Mouse (Mus musculus) neural tube, embryonic 12.5 days (tissue): ENCODE data around the gene Itgad. TPM values are rescaled to one million over a fixed set of nuclear protein-coding genes. Genes with fewer than 3 reads are reported as not detected.

Source experiments
- ATAC-seq: fragments of 200-750 bp; cut with Nextera tagmentation; 2 replicates; pipeline ENCODE4 v1.8.0; 2017; ENCODE audit warnings: low read depth, mild to moderate bottlenecking, moderate TSS enrichment, moderate library complexity; ENCODE audit not compliant: low FRiP score
- H3K27ac ChIP-seq: fragments of 300-500 bp; sonication (generic); 2 replicates; pipeline ENCODE4 v1.5.1; 2016
- H3K27me3 ChIP-seq: fragments of 300-500 bp; sonication (generic); replicated peaks from 2 replicates; pipeline ENCODE4 v1.6.1; 2016; ENCODE audit warnings: mild to moderate bottlenecking
- H3K36me3 ChIP-seq: fragments of 300-500 bp; sonication (generic); 2 replicates; pipeline ENCODE4 v1.6.1; 2016; ENCODE audit warnings: mild to moderate bottlenecking
- H3K4me1 ChIP-seq: fragments of 300-500 bp; sonication (generic); 2 replicates; pipeline ENCODE4 v1.6.1; 2016
- H3K4me2 ChIP-seq: fragments of 300-500 bp; sonication (generic); replicated peaks from 2 replicates; pipeline ENCODE4 v1.6.1; 2016; ENCODE audit warnings: mild to moderate bottlenecking
- H3K4me3 ChIP-seq: fragments of 300-500 bp; sonication (generic); 2 replicates; pipeline ENCODE4 v1.5.1; 2016
- H3K9ac ChIP-seq: fragments of 300-500 bp; sonication (generic); 2 replicates; pipeline ENCODE4 v1.6.1; 2016; ENCODE audit warnings: mild to moderate bottlenecking
- H3K9me3 ChIP-seq: fragments of 300-500 bp; sonication (generic); 2 replicates; pipeline ENCODE4 v1.6.1; 2016; ENCODE audit warnings: mild to moderate bottlenecking
- WGBS: fragments of 180-500 bp; shearing (Covaris S2); methylation state at CpG from one replicate; pipeline ENCODE4 v1.1.7; 2016; 5-methylcytosine and 5-hydroxymethylcytosine counted together
- polyA plus RNA-seq: library from polyadenylated mRNA; unstranded; fragments of >200 nt; fragmentation: Nextera tagmentation; extraction: Ambion mirVana; gene quantifications from 2 replicates; pipeline ENCODE4 v1.2.1, GENCODE M21; 2016

Itgad gene
- polyA plus RNA-seq, 1 experiment from 2014 or later = not detected

GRCm38 (mm10) chr7:128201607-128202006, 47.4 kb downstream of the Itgad start:
- 91% methylated on average over 9 of the region's 9 CpGs for WGBS

DNA sequence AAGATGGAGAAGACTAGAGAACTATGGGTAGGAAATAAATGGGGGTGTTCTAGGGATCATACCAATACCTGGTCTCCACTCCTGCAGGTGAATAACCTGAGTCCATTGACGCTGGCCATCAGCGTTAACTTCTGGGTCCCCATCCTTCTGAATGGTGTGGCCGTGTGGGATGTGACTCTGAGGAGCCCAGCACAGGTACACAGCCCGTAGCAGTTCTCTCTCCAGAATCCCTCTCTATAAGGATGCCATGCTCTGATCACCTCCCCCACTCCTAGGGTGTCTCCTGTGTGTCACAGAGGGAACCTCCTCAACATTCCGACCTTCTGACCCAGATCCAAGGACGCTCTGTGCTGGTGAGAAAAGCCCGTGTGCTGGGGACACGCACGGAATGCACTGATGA, 48.9 kb downstream of the Itgad start:
- 84% methylated on average over 9 of the region's 9 CpGs for WGBS
- ATAC-seq = no peak
- no peak overlapping the region for H3K4me2 ChIP-seq
- H3K9me3 ChIP-seq = no peaks in the 10 kb centered on the region
- H3K4me3 ChIP-seq = no peak overlapping the region
- H3K36me3 ChIP-seq = no peaks in the 10 kb centered on the region
- H3K27me3 ChIP-seq = no peaks in the 10 kb centered on the region
- no peaks in the 10 kb centered on the region for H3K4me1 ChIP-seq
- H3K27ac ChIP-seq = no peak overlapping the region
- H3K9ac ChIP-seq = no peak overlapping the region

More at GRCm38 (mm10) chr7:128201607-128202006, 47.4 kb downstream of the Itgad start:
- Histone ChIP-seq H3K9ac (no peak overlapping the region), H3K36me3 (no peaks in the 10 kb centered on the region), H3K4me3 (no peak overlapping the region), H3K27me3 (no peaks in the 10 kb centered on the region), H3K27ac (no peak overlapping the region), H3K4me1 (no peaks in the 10 kb centered on the region), H3K9me3 (no peaks in the 10 kb centered on the region), H3K4me2 (no peak overlapping the region)
- no peak for ATAC-seq

DNA sequence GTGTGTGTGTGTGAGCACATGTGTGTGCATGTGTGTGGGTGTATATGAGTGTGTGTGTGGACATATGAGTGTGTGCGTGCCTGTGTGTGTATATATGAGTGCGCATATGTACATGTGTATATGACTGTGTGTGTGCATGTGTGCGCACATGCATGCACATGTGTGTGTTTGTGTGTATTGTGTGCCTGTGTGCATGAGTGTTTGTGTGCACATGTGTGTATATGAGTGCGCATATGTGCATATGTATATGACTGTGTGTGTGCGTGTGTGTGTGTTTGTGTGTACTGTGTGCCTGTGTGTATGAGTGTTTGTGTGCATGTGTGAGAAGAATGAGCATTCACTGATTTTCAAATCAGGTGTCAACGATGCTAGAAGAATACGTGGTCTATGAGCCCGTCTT, 50.0 kb downstream of the Itgad start:
- H3K9ac ChIP-seq = no peak overlapping the region
- no peak overlapping the region for H3K4me2 ChIP-seq
- H3K4me3 ChIP-seq = no peak overlapping the region
- H3K4me1 ChIP-seq = no peaks in the 10 kb centered on the region
- H3K36me3 ChIP-seq = no peaks in the 10 kb centered on the region
- WGBS = 89% methylated on average over 8 of the region's 8 CpGs
- no peak for ATAC-seq
- no peaks in the 10 kb centered on the region for H3K27me3 ChIP-seq
- H3K9me3 ChIP-seq = no peaks in the 10 kb centered on the region
- no peak overlapping the region for H3K27ac ChIP-seq

DNA sequence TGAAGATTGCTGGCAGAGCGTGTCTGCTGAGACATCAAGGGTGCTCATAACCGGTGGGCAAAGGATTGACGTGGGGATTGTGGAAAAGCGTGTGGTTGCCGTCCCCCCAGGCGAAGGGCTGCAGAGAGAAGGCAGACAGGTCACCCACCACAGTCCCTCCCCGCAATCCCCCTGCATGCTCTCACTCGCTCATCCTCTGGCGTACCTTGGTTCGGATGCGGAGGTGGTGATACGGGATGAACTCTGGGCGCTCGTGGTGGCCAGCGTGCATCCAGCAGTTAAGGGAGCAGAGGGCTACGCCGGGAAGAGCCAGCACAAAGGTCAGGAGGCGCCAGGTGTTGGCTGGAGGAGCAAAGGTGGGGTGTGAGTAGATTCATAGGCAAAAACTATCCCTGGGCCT, 51.5 kb downstream of the Itgad start:
- 88% methylated on average over 18 of the region's 18 CpGs for WGBS
- H3K36me3 ChIP-seq = no peaks in the 10 kb centered on the region
- no peak overlapping the region for H3K27ac ChIP-seq
- H3K4me2 ChIP-seq = no peak overlapping the region
- no peaks in the 10 kb centered on the region for H3K27me3 ChIP-seq
- H3K4me3 ChIP-seq = no peak overlapping the region
- no peaks in the 10 kb centered on the region for H3K9me3 ChIP-seq
- no peaks in the 10 kb centered on the region for H3K4me1 ChIP-seq
- H3K9ac ChIP-seq = no peak overlapping the region
- no peak for ATAC-seq

GRCm38 (mm10) chr7:128206152-128206551, 52.0 kb downstream of the Itgad start, which contains the start of gene Cox6a2:
TSS of gene Cox6a2 (minus strand) at chr7:128206387.
- Histone ChIP-seq H3K9ac (no peak within 1 kb of the TSS), H3K27me3 (no peaks in the 10 kb centered on the region), H3K27ac (no peak within 1 kb of the TSS), H3K9me3 (no peaks in the 10 kb centered on the region), H3K4me3 (no peak within 1 kb of the TSS), H3K36me3 (no peaks in the 10 kb centered on the region), H3K4me1 (no peaks in the 10 kb centered on the region), H3K4me2 (no peak within 1 kb of the TSS)
- WGBS = 82% methylated on average over 6 of the region's 6 CpGs
- no peak for ATAC-seq

- Histone ChIP-seq H3K36me3 (no peaks in the 10 kb centered on the region), H3K4me3 (no peak overlapping the region), H3K27ac (no peak overlapping the region), H3K9me3 (no peaks in the 10 kb centered on the region), H3K4me1 (no peaks in the 10 kb centered on the region), H3K4me2 (no peak overlapping the region), H3K27me3 (no peaks in the 10 kb centered on the region), H3K9ac (no peak overlapping the region)
- 11% methylated on average over 4 of the region's 4 CpGs for WGBS
- ATAC-seq = no peak
These were observed 54.0 kb downstream of the Itgad start for GRCm38 (mm10) chr7:128208187-128208586.

- H3K4me3 ChIP-seq = no peak overlapping the region
- H3K4me2 ChIP-seq = no peak overlapping the region
- no peaks in the 10 kb centered on the region for H3K9me3 ChIP-seq
- 60% methylated on average over 3 of the region's 3 CpGs for WGBS
- ATAC-seq = no peak
- no peaks in the 10 kb centered on the region for H3K27me3 ChIP-seq
- H3K27ac ChIP-seq = no peak overlapping the region
- H3K36me3 ChIP-seq = no peaks in the 10 kb centered on the region
- H3K4me1 ChIP-seq = no peaks in the 10 kb centered on the region
- H3K9ac ChIP-seq = no peak overlapping the region
These were observed 55.6 kb downstream of the Itgad start for GRCm38 (mm10) chr7:128209826-128210225.

DNA sequence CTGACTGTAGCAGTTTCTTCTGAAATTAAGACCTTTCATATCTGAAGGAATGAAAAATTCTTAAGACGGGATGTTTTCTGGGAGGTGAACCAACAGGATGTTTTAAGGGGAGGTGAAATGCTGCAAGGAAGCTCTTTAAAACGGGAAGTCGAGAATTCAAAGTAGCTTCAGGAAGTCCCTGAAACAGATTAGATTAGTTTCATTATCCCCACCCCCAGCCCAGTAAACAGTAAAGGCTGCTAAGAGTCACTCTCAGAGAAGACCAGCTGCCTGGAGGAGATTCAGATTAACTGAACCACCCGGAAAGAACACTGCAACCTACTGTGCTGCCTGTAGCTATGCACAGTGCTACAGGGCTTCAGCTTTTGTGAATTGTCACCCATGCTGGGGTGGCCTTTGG, 65.8 kb downstream of the Itgad start:
- no peak overlapping the region for H3K9ac ChIP-seq
- no peak overlapping the region for H3K27ac ChIP-seq
- H3K27me3 ChIP-seq = no peaks in the 10 kb centered on the region
- no peak for ATAC-seq
- H3K36me3 ChIP-seq = no peaks in the 10 kb centered on the region
- H3K4me1 ChIP-seq = no peaks in the 10 kb centered on the region
- H3K4me2 ChIP-seq = no peak overlapping the region
- no peak overlapping the region for H3K4me3 ChIP-seq
- H3K9me3 ChIP-seq = no peaks in the 10 kb centered on the region
- 88% methylated on average over 4 of the region's 4 CpGs for WGBS

- 92% methylated on average over 3 of the region's 3 CpGs for WGBS
- no peak overlapping the region for H3K9ac ChIP-seq
- no peak for ATAC-seq
- no peaks in the 10 kb centered on the region for H3K9me3 ChIP-seq
- H3K27ac ChIP-seq = no peak overlapping the region
- no peak overlapping the region for H3K4me3 ChIP-seq
- no peaks in the 10 kb centered on the region for H3K27me3 ChIP-seq
- no peaks in the 10 kb centered on the region for H3K36me3 ChIP-seq
- H3K4me1 ChIP-seq = no peaks in the 10 kb centered on the region
- no peak overlapping the region for H3K4me2 ChIP-seq
These were observed 66.8 kb downstream of the Itgad start for GRCm38 (mm10) chr7:128220936-128221335.

DNA sequence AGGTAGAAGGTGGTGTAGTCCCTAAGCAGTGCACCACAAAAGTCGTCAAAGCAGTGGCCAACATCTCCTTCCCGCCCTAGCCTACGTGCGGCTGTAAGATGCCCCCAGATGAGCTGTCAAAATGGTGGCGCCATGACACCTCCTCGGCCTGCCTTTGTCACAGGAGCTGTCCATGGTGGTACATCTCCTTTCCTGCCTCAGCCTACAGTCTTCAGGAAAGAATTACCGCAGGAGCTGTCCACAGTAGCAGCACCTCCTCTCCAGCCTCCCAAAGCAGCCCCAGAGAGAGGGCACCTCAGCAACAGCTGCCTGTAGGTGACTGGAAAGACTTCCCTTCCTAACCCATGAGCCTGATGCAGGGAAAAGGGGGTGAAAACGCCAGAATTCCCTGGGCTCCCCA, 77.6 kb downstream of the Itgad start:
- ATAC-seq = no peak
- WGBS = 46% methylated on average over 8 of the region's 8 CpGs
- H3K36me3 ChIP-seq = no peaks in the 10 kb centered on the region

GRCm38 (mm10) chr7:128234796-128235195, 80.6 kb downstream of the Itgad start:
- ATAC-seq = no peak
- H3K9ac ChIP-seq = no peak overlapping the region
- H3K9me3 ChIP-seq = no peaks in the 10 kb centered on the region
- H3K27ac ChIP-seq = no peak overlapping the region
- H3K27me3 ChIP-seq = no peaks in the 10 kb centered on the region
- no peaks in the 10 kb centered on the region; the same call in none of the 2 replicates for H3K4me1 ChIP-seq
- no peak overlapping the region for H3K4me3 ChIP-seq
- H3K4me2 ChIP-seq = no peak overlapping the region
- 88% methylated on average over 2 of the region's 2 CpGs for WGBS
- H3K36me3 ChIP-seq = 0 out of 2 replicates have a peak, but pooled peaks cover under 1% of the 10 kb centered on the region

More for the DNA sequence above, 77.6 kb downstream of the Itgad start:
- no peak overlapping the region for H3K9ac ChIP-seq
- H3K4me3 ChIP-seq = no peak overlapping the region
- no peaks in the 10 kb centered on the region for H3K4me1 ChIP-seq
- no peaks in the 10 kb centered on the region for H3K9me3 ChIP-seq
- no peaks in the 10 kb centered on the region for H3K27me3 ChIP-seq
- no peak overlapping the region for H3K4me2 ChIP-seq
- no peak overlapping the region for H3K27ac ChIP-seq

DNA sequence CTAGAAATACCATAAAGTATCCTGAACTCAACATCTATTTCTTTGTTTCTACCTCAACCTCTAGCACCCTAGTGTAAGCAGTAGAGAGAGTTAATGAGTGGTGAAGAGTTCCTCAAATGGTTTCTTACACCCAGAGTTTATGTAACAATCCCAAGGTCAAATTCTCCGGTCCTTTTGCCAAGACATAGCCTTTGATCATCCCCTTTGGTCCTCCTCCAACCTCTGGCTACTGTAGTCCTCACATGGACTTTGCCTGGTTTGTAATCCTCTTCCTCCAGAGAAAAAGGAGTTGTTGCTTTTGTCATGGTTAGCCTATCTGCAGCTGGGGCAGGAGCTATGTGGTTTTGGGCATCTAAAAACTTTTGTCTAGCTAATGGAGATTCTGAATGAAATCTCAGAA, 81.3 kb downstream of the Itgad start:
- Histone ChIP-seq H3K27ac (no peak overlapping the region), H3K9me3 (no peaks in the 10 kb centered on the region), H3K4me1 (no peaks in the 10 kb centered on the region; the same call in none of the 2 replicates), H3K36me3 (peaks cover 8% of the 10 kb centered on the region), H3K4me3 (no peak overlapping the region), H3K9ac (no peak overlapping the region), H3K4me2 (no peak overlapping the region), H3K27me3 (no peaks in the 10 kb centered on the region)
- WGBS = 95% methylated on average over 1 of the region's 1 CpGs
- ATAC-seq = no peak

- Histone ChIP-seq H3K27me3 (no peaks in the 10 kb centered on the region), H3K4me1 (no peaks in the 10 kb centered on the region; the same call in none of the 2 replicates), H3K36me3 (peaks cover 16% of the 10 kb centered on the region), H3K9me3 (no peaks in the 10 kb centered on the region), H3K27ac (no peak overlapping the region), H3K4me2 (peak overlapping the region; percentile 88), H3K4me3 (no peak overlapping the region), H3K9ac (peak overlapping the region; percentile 47; the same call in 1 of the 2 replicates)
- ATAC-seq = no peak
- WGBS = 93% methylated on average over 13 of the region's 13 CpGs
These were observed 82.2 kb downstream of the Itgad start for GRCm38 (mm10) chr7:128236426-128236825.
